ENCODE assay signal across 22 mouse cellular contexts in the genomic region with DNA sequence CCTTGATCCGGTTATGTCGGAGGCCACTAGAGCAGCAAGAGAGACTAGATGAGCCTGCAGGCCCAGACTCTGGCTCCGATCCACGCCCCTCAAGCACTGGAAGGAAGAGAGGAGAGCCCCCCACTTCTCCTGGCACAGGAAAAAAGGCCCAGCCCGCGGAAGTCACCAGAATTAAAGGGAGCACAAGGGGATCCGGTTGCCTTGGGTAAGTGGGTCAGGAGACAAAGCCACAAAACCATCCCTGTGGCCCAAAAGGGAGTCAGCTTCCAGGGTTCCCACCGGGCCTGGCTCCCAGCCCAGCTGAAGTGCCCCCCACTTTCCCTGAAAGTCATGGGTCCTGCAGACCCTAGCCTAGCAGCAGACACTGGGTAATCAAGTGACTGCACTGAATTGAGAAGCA. TPM values are rescaled to one million over a fixed set of nuclear protein-coding genes. Genes with fewer than 3 reads are reported as not detected.
DNase-seq lines count a peak whose midpoint lies in the region; ATAC-seq and TF ChIP-seq lines count a peak whose summit lies in the region.
"Had no signal": no experiment of that assay in that cellular context is flagged by ENCODE, and none has a peak within 500 bp of the region (broad histone marks: within the 10 kb centered on the region; RNA-seq: fewer than 3 reads in every experiment).

No protein-coding gene starts in this region.

- no peak for TF ChIP-seq POLR2A in olfactory bulb, adult 2 months (IDR thresholded peaks at IDR 0.05; ENCODE audit: insufficient read depth, low read depth, low read length)

- no peaks in the 10 kb centered on the region for H3K4me1 ChIP-seq in heart, embryonic 12.5 days (replicated peaks)
- H3K4me1 ChIP-seq in olfactory bulb, adult 2 months (ENCODE audit: control insufficient read depth, insufficient read depth, low read length), result peaks cover 40% of the 10 kb centered on the region
- H3K4me1 ChIP-seq: stomach, embryonic 15.5 days had no signal

- H3K9me3 ChIP-seq in heart, embryonic 12.5 days (replicated peaks), result no peaks in the 10 kb centered on the region
- H3K9me3 ChIP-seq: embryonic facial prominence, embryonic 13.5 days; limb, embryonic 13.5 days; liver, embryonic 12.5 days; stomach, embryonic 15.5 days had no signal

- intact Hi-C loops in left cerebral cortex, postnatal 4 days (cut with DNase I), result no loop called here
- intact Hi-C loops in left cerebral cortex, adult 2 months (cut with DNase I), result no loop called here

- no peaks in the 10 kb centered on the region for H3K36me3 ChIP-seq in heart, embryonic 12.5 days
- H3K36me3 ChIP-seq: embryonic facial prominence, embryonic 13.5 days; limb, embryonic 13.5 days; liver, embryonic 12.5 days; stomach, embryonic 15.5 days had no signal

- ATAC-seq in heart, embryonic 12.5 days (ENCODE audit: insufficient number of reproducible peaks, low FRiP score), result no peak
- ATAC-seq: forebrain, embryonic 14.5 days; intestine, postnatal 0 days; liver, embryonic 12.5 days had no signal

- no peak overlapping the region for H3K27ac ChIP-seq in heart, embryonic 12.5 days (ENCODE audit: poor library complexity, severe bottlenecking)
- no peak overlapping the region for H3K27ac ChIP-seq in left cerebral cortex, adult 2 months
- H3K27ac ChIP-seq in olfactory bulb, adult 2 months (ENCODE audit: insufficient read depth, low read depth, low read length), result peak overlapping the region; percentile 12; the same call in 1 of the 2 replicates
- H3K27ac ChIP-seq: embryonic facial prominence, embryonic 13.5 days; limb, embryonic 13.5 days; liver, embryonic 12.5 days; stomach, embryonic 15.5 days had no signal

- DNase-seq in heart, adult 11 months, result peak; percentile 91
- DNase-seq in left cerebral cortex, postnatal 4 days, result peak; percentile 56
- DNase-seq in left cerebral cortex, adult 2 months (ENCODE audit: extremely low spot score in 1 of 2, low spot score in 2 of 2), result no peak
- DNase-seq in right cerebral cortex, postnatal 14 days, result peak; percentile 24
- no peak for DNase-seq in right cerebral cortex, postnatal 25 days
- no peak for DNase-seq in adrenal gland, postnatal 25 days
- DNase-seq: adrenal gland, adult 2 months; gastrocnemius, postnatal 36 days; heart, postnatal 4 days; lung, adult 18-20 months; lung, postnatal 14 days; midbrain, embryonic 14.5 days; thymus, postnatal 25 days had no signal

- H3K9ac ChIP-seq in heart, embryonic 12.5 days, result no peak overlapping the region
- H3K9ac ChIP-seq: embryonic facial prominence, embryonic 13.5 days; limb, embryonic 13.5 days; liver, embryonic 12.5 days; stomach, embryonic 15.5 days had no signal

- WGBS in heart, embryonic 12.5 days, result 82% methylated on average over 8 of the region's 8 CpGs
- WGBS in olfactory bulb, adult 2 months, result 49% methylated on average over 8 of the region's 8 CpGs

- H3K4me2 ChIP-seq in heart, embryonic 12.5 days, result no peak overlapping the region
- H3K4me2 ChIP-seq: embryonic facial prominence, embryonic 13.5 days; limb, embryonic 13.5 days; liver, embryonic 12.5 days; stomach, embryonic 15.5 days had no signal

- no peak overlapping the region for H3K4me3 ChIP-seq in heart, embryonic 12.5 days
- no peak overlapping the region for H3K4me3 ChIP-seq in left cerebral cortex, adult 2 months
- no peak overlapping the region for H3K4me3 ChIP-seq in olfactory bulb, adult 2 months (ENCODE audit: insufficient read depth, low read depth, low read length)
- H3K4me3 ChIP-seq: embryonic facial prominence, embryonic 13.5 days; limb, embryonic 13.5 days; liver, embryonic 12.5 days; myocyte; stomach, embryonic 15.5 days had no signal

- peaks cover 47% of the 10 kb centered on the region for H3K27me3 ChIP-seq in heart, embryonic 12.5 days (replicated peaks)
- H3K27me3 ChIP-seq: embryonic facial prominence, embryonic 13.5 days; stomach, embryonic 15.5 days had no signal

- TF ChIP-seq CTCF in left cerebral cortex, adult 2 months (IDR thresholded peaks at IDR 0.05), result no peak
- no peak for TF ChIP-seq CTCF in olfactory bulb, adult 2 months (IDR thresholded peaks at IDR 0.05; ENCODE audit: insufficient read depth, low read depth, low read length)

RNA-seq across cellular contexts. Expression of gene Ube2t, which starts 35.9 kb away (rescaled TPM):
- polyA plus RNA-seq in heart, embryonic 12.5 days (2016; fragmentation: Nextera tagmentation; extraction: Ambion mirVana), result 46.6 and 48.7 TPM in 2 replicates
- 1 to 10 TPM; 2.3 to 3.0 TPM for total RNA-seq in left cerebral cortex, postnatal 4 days (2021)
- 1 to 10 TPM; 1.5 to 2.0 TPM for total RNA-seq in left cerebral cortex, adult 2 months (2021)
- polyA plus RNA-seq in olfactory bulb, adult 2 months (2012; ENCODE audit: insufficient read depth, insufficient read length, low replicate concordance, missing spikeins), result not detected in 2 replicates
- 3.9 and 4.9 TPM in 2 replicates for total RNA-seq in adrenal gland, postnatal 25 days (2021)

RNA-seq across cellular contexts. Expression of gene Ppp1r12b, which starts 42.5 kb away (rescaled TPM):
- 29.6 and 31.2 TPM in 2 replicates for polyA plus RNA-seq in heart, embryonic 12.5 days (2016; fragmentation: Nextera tagmentation; extraction: Ambion mirVana)
- total RNA-seq in left cerebral cortex, postnatal 4 days (2021), result 10 to 100 TPM; 61.4 to 62.1 TPM
- 10 to 100 TPM; 80.2 to 82.0 TPM for total RNA-seq in left cerebral cortex, adult 2 months (2021)
- polyA plus RNA-seq in olfactory bulb, adult 2 months (2012; ENCODE audit: insufficient read depth, insufficient read length, low replicate concordance, missing spikeins), result 34.2 and 262 TPM in 2 replicates
- total RNA-seq in adrenal gland, postnatal 25 days (2021), result 13.8 and 15.2 TPM in 2 replicates

Comparison
In these comparisons a context has a peak if more than half of its experiments do, and no peak if none do; other contexts are left out.
1. DNase-seq: peak in heart, adult 11 months (single experiment), left cerebral cortex, postnatal 4 days (single experiment) and right cerebral cortex, postnatal 14 days (single experiment); none in left cerebral cortex, adult 2 months (0 of 2), right cerebral cortex, postnatal 25 days (single experiment) and adrenal gland, postnatal 25 days (single experiment).